Mouse (Mus musculus): ENCODE measurements around the gene Gpc5. TPM values are rescaled to one million over a fixed set of nuclear protein-coding genes. Genes with fewer than 3 reads are reported as not detected.

Gpc5 gene
- polyA plus RNA-seq, 1 experiment: 0.06 TPM

- Histone ChIP-seq H3K4me1 (ENCODE audit: control insufficient read depth, insufficient read depth, low read length) (no peaks in the 10 kb centered on the region), H3K4me3 (replicated peaks; ENCODE audit: extremely low read depth, low read depth, low read length) (no peak overlapping the region)
- TF ChIP-seq POLR2A (IDR thresholded peaks at IDR 0.05; ENCODE audit: borderline replicate concordance, extremely low read depth, low read depth, low read length) (no peak), CTCF (IDR thresholded peaks at IDR 0.05; ENCODE audit: insufficient read depth, low read length) (no peak)
- DNase-seq: no peak
- WGBS: 79% methylated on average over 3 of the region's 3 CpGs
Measured at GRCm38 (mm10) chr14:116415511-116415910, 1323.5 kb downstream of the Gpc5 start.

- WGBS: 25% methylated on average over 4 of the region's 4 CpGs
- no peaks in the 10 kb centered on the region for H3K4me1 ChIP-seq (ENCODE audit: control insufficient read depth, insufficient read depth, low read length)
- no peak for DNase-seq
Measured at GRCm38 (mm10) chr14:116448219-116448618, 1356.2 kb downstream of the Gpc5 start.

DNA sequence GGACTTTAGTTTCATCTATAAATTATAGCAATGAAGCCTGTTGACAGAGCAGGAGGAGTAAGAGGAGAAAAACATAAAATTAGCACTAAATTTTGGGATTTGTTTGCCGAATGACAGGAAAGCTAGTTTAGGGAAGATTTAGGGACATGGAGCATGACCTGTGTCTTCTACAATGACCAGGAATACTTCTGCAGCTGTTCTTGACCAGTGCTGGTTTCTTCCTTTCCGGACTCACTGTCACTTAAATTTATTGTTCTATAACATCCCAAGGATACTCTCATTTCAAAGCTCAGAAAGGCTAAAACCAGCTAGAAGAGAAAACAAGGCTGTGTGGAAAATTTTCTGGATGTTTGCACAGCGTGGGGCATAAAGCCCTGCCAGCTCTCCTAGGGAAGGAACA is 1361.3 kb downstream of the Gpc5 start:
- TF ChIP-seq CTCF (IDR thresholded peaks at IDR 0.05; ENCODE audit: insufficient read depth, low read length): no peak
- TF ChIP-seq POLR2A (IDR thresholded peaks at IDR 0.05; ENCODE audit: borderline replicate concordance, extremely low read depth, low read depth, low read length): no peak
- 69% methylated on average over 3 of the region's 3 CpGs for WGBS
- Histone ChIP-seq H3K4me1 (ENCODE audit: control insufficient read depth, insufficient read depth, low read length) (no peaks in the 10 kb centered on the region), H3K4me3 (replicated peaks; ENCODE audit: extremely low read depth, low read depth, low read length) (no peak overlapping the region)
- DNase-seq: no peak

More at GRCm38 (mm10) chr14:116448219-116448618, 1356.2 kb downstream of the Gpc5 start:
- TF ChIP-seq CTCF (IDR thresholded peaks at IDR 0.05; ENCODE audit: insufficient read depth, low read length) (no peak), POLR2A (IDR thresholded peaks at IDR 0.05; ENCODE audit: borderline replicate concordance, extremely low read depth, low read depth, low read length) (no peak)
- no peak overlapping the region for H3K4me3 ChIP-seq (replicated peaks; ENCODE audit: extremely low read depth, low read depth, low read length)

DNA sequence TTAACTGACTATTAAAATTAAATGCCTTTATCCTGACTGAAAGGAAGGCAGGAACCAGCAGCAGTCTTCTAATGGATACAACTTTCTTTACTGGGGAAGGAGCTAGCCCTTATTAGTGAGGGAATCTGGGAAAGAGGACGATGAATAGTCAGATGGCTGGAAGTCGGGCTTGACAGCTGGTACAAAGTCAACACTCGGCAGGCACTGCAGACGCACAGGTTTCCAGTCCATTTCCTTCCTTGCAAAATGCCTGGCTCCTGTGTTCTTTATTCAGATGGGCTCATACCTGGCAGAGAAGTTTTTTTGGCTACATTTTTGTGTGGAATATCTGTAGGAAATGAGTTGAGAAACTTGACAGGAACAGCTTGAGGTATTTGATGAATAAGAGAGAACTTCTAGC is 1364.2 kb downstream of the Gpc5 start:
- WGBS: 44% methylated on average over 4 of the region's 4 CpGs
- TF ChIP-seq POLR2A (IDR thresholded peaks at IDR 0.05; ENCODE audit: borderline replicate concordance, extremely low read depth, low read depth, low read length): no peak
- TF ChIP-seq CTCF (IDR thresholded peaks at IDR 0.05; ENCODE audit: insufficient read depth, low read length): no peak
- no peak overlapping the region for H3K4me3 ChIP-seq (replicated peaks; ENCODE audit: extremely low read depth, low read depth, low read length)

GRCm38 (mm10) chr14:116473378-116474179 is 1381.6 kb downstream of the Gpc5 start:
- no peaks in the 10 kb centered on the region for H3K4me1 ChIP-seq (ENCODE audit: control insufficient read depth, insufficient read depth, low read length)
- no peak for TF ChIP-seq CTCF (IDR thresholded peaks at IDR 0.05; ENCODE audit: insufficient read depth, low read length)
- no peak for TF ChIP-seq POLR2A (IDR thresholded peaks at IDR 0.05; ENCODE audit: borderline replicate concordance, extremely low read depth, low read depth, low read length)
- WGBS: 73% methylated on average over 8 of the region's 8 CpGs
- no peak for DNase-seq
- H3K4me3 ChIP-seq (replicated peaks; ENCODE audit: extremely low read depth, low read depth, low read length): no peak overlapping the region

More for the DNA sequence above, 1364.2 kb downstream of the Gpc5 start:
- no peak for DNase-seq
- H3K4me1 ChIP-seq (ENCODE audit: control insufficient read depth, insufficient read depth, low read length): no peaks in the 10 kb centered on the region

DNA sequence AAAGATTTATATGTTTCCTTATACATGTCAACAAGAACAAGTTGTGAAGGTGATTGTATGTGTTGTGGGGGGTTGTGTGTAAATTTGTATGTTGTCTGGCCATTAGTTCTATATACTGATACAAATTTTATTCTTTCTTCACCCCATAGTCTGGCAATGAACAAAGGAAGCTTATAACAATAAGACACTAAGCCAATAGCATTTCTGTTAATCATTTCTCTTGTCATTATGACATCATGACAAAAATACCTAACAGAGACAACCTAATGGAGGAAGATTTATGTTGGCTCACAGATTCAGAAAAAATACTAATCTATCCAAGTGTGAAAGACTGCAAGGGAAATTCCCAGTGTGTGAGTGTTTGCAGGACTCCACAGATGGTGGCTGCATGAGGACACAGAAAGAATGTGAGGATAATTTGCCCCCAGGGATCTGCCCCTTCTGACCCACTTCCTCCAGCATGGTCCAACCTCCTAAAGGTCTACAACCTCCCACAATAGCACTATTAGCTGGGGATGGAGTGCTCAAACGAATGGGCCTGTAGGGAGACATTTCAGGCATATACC is 1402.4 kb downstream of the Gpc5 start:
- no peaks in the 10 kb centered on the region for H3K4me1 ChIP-seq (ENCODE audit: control insufficient read depth, insufficient read depth, low read length)
- H3K4me3 ChIP-seq (replicated peaks; ENCODE audit: extremely low read depth, low read depth, low read length): no peak overlapping the region
- DNase-seq: no peak
- TF ChIP-seq POLR2A (IDR thresholded peaks at IDR 0.05; ENCODE audit: borderline replicate concordance, extremely low read depth, low read depth, low read length) (no peak), CTCF (IDR thresholded peaks at IDR 0.05; ENCODE audit: insufficient read depth, low read length) (no peak)
- 27% methylated on average over 1 of the region's 1 CpGs for WGBS

DNA sequence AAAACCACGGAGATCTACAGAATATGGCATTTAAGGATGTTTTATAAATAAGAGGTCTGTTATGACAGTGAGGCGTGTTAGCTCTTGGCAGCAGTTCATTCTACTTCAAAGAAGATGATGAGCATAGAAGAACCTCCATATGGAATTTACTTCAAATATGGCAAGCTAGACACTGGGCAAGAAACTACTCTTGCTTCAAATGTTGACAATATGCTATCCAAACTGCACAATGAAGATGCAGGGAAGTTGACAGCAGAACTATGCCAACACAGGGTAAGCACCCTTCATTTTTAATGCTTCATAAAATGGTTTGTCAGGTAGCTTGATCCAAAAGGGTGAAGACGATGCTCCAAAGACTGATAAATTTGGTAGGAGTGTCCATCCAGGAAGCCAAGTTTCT is 1446.2 kb downstream of the Gpc5 start:
- Histone ChIP-seq H3K4me1 (ENCODE audit: control insufficient read depth, insufficient read depth, low read length) (no peaks in the 10 kb centered on the region), H3K4me3 (replicated peaks; ENCODE audit: extremely low read depth, low read depth, low read length) (no peak overlapping the region)
- DNase-seq: no peak
- TF ChIP-seq CTCF (IDR thresholded peaks at IDR 0.05; ENCODE audit: insufficient read depth, low read length): no peak
- TF ChIP-seq POLR2A (IDR thresholded peaks at IDR 0.05; ENCODE audit: borderline replicate concordance, extremely low read depth, low read depth, low read length): no peak
- 67% methylated on average over 3 of the region's 3 CpGs for WGBS

- TF ChIP-seq CTCF (IDR thresholded peaks at IDR 0.05; ENCODE audit: insufficient read depth, low read length) (no peak), POLR2A (IDR thresholded peaks at IDR 0.05; ENCODE audit: borderline replicate concordance, extremely low read depth, low read depth, low read length) (no peak)
- DNase-seq: no peak
- Histone ChIP-seq H3K4me1 (ENCODE audit: control insufficient read depth, insufficient read depth, low read length) (no peaks in the 10 kb centered on the region), H3K4me3 (replicated peaks; ENCODE audit: extremely low read depth, low read depth, low read length) (no peak overlapping the region)
Measured at GRCm38 (mm10) chr14:116543746-116544145, 1451.7 kb downstream of the Gpc5 start.

DNA sequence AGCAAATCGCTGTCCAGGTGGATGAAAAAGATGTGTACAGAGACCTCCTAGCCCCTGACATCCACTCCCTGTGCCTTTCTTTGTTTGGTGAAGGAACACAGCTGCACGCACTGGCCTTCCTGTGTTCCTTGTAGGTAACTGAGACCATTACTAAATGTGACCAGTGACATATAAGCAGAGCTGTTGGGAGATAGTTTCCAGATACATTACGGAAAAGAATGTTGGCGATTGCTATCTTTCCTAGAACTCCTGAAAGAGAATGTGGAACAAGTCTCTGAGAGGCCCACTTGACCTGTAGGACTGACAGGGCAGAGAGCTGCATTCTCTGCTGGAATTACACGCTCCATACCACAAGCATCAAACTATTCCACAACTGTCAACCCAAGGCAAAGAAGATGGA is 1459.4 kb downstream of the Gpc5 start:
- TF ChIP-seq POLR2A (IDR thresholded peaks at IDR 0.05; ENCODE audit: borderline replicate concordance, extremely low read depth, low read depth, low read length) (no peak), CTCF (IDR thresholded peaks at IDR 0.05; ENCODE audit: insufficient read depth, low read length) (no peak)
- H3K4me3 ChIP-seq (replicated peaks; ENCODE audit: extremely low read depth, low read depth, low read length): no peak overlapping the region
- DNase-seq: no peak
- H3K4me1 ChIP-seq (ENCODE audit: control insufficient read depth, insufficient read depth, low read length): no peaks in the 10 kb centered on the region
- 47% methylated on average over 5 of the region's 5 CpGs for WGBS

GRCm38 (mm10) chr14:116553316-116553715 is 1461.3 kb downstream of the Gpc5 start:
- no peak for DNase-seq
- Histone ChIP-seq H3K4me3 (replicated peaks; ENCODE audit: extremely low read depth, low read depth, low read length) (no peak overlapping the region), H3K4me1 (ENCODE audit: control insufficient read depth, insufficient read depth, low read length) (no peaks in the 10 kb centered on the region)
- WGBS: 34% methylated on average over 7 of the region's 7 CpGs
- TF ChIP-seq CTCF (IDR thresholded peaks at IDR 0.05; ENCODE audit: insufficient read depth, low read length) (no peak), POLR2A (IDR thresholded peaks at IDR 0.05; ENCODE audit: borderline replicate concordance, extremely low read depth, low read depth, low read length) (no peak)
